9 mouse cellular contexts compared by ENCODE assay signal in genomic region chr14:12345241-12345921, GRCm38 (mm10). TPM values are rescaled to one million over a fixed set of nuclear protein-coding genes. Genes with fewer than 3 reads are reported as not detected.
DNase-seq lines count a peak whose midpoint lies in the region; ATAC-seq lines count a peak whose summit lies in the region.
"Had no signal": no experiment of that assay in that cellular context is flagged by ENCODE, and none has a peak within 500 bp of the region (broad histone marks: within the 10 kb centered on the region; RNA-seq: fewer than 3 reads in every experiment).

No protein-coding gene starts in this region.

- peak; percentile 50 to 65 for DNase-seq in layer of hippocampus, postnatal 10 days (ENCODE audit: low spot score in 2 of 2)
- no peak for DNase-seq in layer of hippocampus, adult 9-11 months
- DNase-seq in embryo, embryonic 11 days: peak; percentile 56
- peak; percentile 57 for DNase-seq in hindbrain, embryonic 11.5 days (ENCODE audit: low spot score)
- no peak for DNase-seq in spleen, postnatal 36 days (ENCODE audit: low spot score in 2 of 2)
- no peak for DNase-seq in right cerebral cortex, postnatal 25 days

- under 1% methylated on average over 40 of the region's 40 CpGs for WGBS in hindbrain, embryonic 11.5 days
- 1% methylated on average over 40 of the region's 40 CpGs for WGBS in midbrain, embryonic 16.5 days

- H3K9ac ChIP-seq in hindbrain, embryonic 11.5 days (ENCODE audit: low read depth, low read length): no peak overlapping the region
- no peak overlapping the region for H3K9ac ChIP-seq in midbrain, embryonic 16.5 days (ENCODE audit: low read depth, low read length)
- H3K9ac ChIP-seq: liver, embryonic 14.5 days had no signal

- no peak overlapping the region for H3K4me3 ChIP-seq in hindbrain, embryonic 11.5 days (ENCODE audit: low read depth, low read length)
- peak overlapping the region; percentile 18; the same call in 1 of the 2 replicates for H3K4me3 ChIP-seq in midbrain, embryonic 16.5 days (ENCODE audit: low read depth, low read length)

- H3K4me1 ChIP-seq in hindbrain, embryonic 11.5 days (replicated peaks; ENCODE audit: control insufficient read depth, insufficient read depth, low read length): no peaks in the 10 kb centered on the region; the same call in 1 of the 2 replicates
- peaks cover 5% of the 10 kb centered on the region; the same call in 1 of the 2 replicates for H3K4me1 ChIP-seq in midbrain, embryonic 16.5 days (ENCODE audit: control insufficient read depth, insufficient read depth, low read length)

- no peak overlapping the region for H3K27ac ChIP-seq in hindbrain, embryonic 11.5 days (ENCODE audit: low read depth, low read length)
- H3K27ac ChIP-seq in midbrain, embryonic 16.5 days (ENCODE audit: low read length): 0 out of 2 replicates have a peak overlapping the region, but pooled peaks have one; percentile 19
- H3K27ac ChIP-seq: liver, embryonic 14.5 days had no signal

- H3K4me2 ChIP-seq in hindbrain, embryonic 11.5 days (replicated peaks; ENCODE audit: low read depth, low read length): 0 out of 2 replicates have a peak overlapping the region, but pooled peaks have one; percentile 3
- H3K4me2 ChIP-seq in midbrain, embryonic 16.5 days (ENCODE audit: low read length): peak overlapping the region; percentile 32; the same call in 1 of the 2 replicates

- no peak for ATAC-seq in hindbrain, embryonic 11.5 days (ENCODE audit: low FRiP score)
- ATAC-seq in midbrain, embryonic 16.5 days: no peak
- no peak for ATAC-seq in megakaryocyte progenitor cell, adult 5-6 weeks (replicated peaks; ENCODE audit: poor library complexity)

- H3K9me3 ChIP-seq in hindbrain, embryonic 11.5 days (ENCODE audit: control insufficient read depth, low read length): no peaks in the 10 kb centered on the region
- no peaks in the 10 kb centered on the region for H3K9me3 ChIP-seq in midbrain, embryonic 16.5 days (replicated peaks; ENCODE audit: control insufficient read depth, low read length, poor library complexity, severe bottlenecking)

- peaks cover 97% of the 10 kb centered on the region for H3K27me3 ChIP-seq in hindbrain, embryonic 11.5 days (ENCODE audit: control insufficient read depth, insufficient read depth, low read length)
- H3K27me3 ChIP-seq in midbrain, embryonic 16.5 days (ENCODE audit: control insufficient read depth, insufficient read depth, low read depth, low read length): peaks cover 57% of the 10 kb centered on the region

- H3K36me3 ChIP-seq in hindbrain, embryonic 11.5 days (ENCODE audit: control insufficient read depth, insufficient read depth, low read length): no peaks in the 10 kb centered on the region
- H3K36me3 ChIP-seq in midbrain, embryonic 16.5 days (ENCODE audit: control insufficient read depth, insufficient read depth, low read length): no peaks in the 10 kb centered on the region

RNA-seq across cellular contexts. Expression of gene Fezf2, which starts 2.6 kb away (rescaled TPM):
- 10 to 100 TPM; 50.1 to 50.7 TPM for total RNA-seq in layer of hippocampus, postnatal 10 days (2021)
- not detected in 2 replicates for polyA plus RNA-seq in hindbrain, embryonic 11.5 days (2014; fragmentation: Nextera tagmentation; extraction: Ambion mirVana)
- 2.4 and 2.8 TPM in 2 replicates for polyA plus RNA-seq in midbrain, embryonic 16.5 days (2015; fragmentation: Nextera tagmentation; extraction: Ambion mirVana)
- not detected in 2 replicates for total RNA-seq in megakaryocyte progenitor cell, adult 5-6 weeks (2015)
- total RNA-seq in megakaryocyte progenitor cell, adult 5-6 weeks (2017): not detected in 2 replicates
- polyA plus RNA-seq: liver, embryonic 14.5 days had no signal

Comparison
In these comparisons a context has a peak if more than half of its experiments do, and no peak if none do; other contexts are left out.
1. DNase-seq: peak in layer of hippocampus, postnatal 10 days (2 of 2), embryo, embryonic 11 days (single experiment) and hindbrain, embryonic 11.5 days (single experiment); none in layer of hippocampus, adult 9-11 months (single experiment), spleen, postnatal 36 days (0 of 2) and right cerebral cortex, postnatal 25 days (single experiment).
2. RNA of gene Fezf2, which starts 2.6 kb away (total RNA-seq): 50.1 to 50.7 TPM in layer of hippocampus, postnatal 10 days; not detected in megakaryocyte progenitor cell, adult 5-6 weeks; every median in the first group is over 10 times any median in the second.